Mouse (Mus musculus): ENCODE measurements around the gene Arhgef5.
"Not testable (repeated sequence)": the region's sequence is repeated elsewhere in the genome, so short reads cannot be mapped to it uniquely, and the experiment has no call there.

The Arhgef5 gene

GRCm38 (mm10) chr6:43265363-43266041 is at the start of gene Arhgef5:
Gene Arhgef5 (plus strand): TSS chr6:43265582.
- peak; percentile 9 to 14 for DNase-seq

GRCm38 (mm10) chr6:43231255-43231654 is 34.1 kb upstream of the Arhgef5 start, which contains the start of gene Olfr47:
Gene Olfr47 (plus strand): TSS chr6:43231529.
- not testable (repeated sequence) for DNase-seq

- DNase-seq, result no peak
These were observed 23.3 kb upstream of the Arhgef5 start for GRCm38 (mm10) chr6:43242061-43242460.

GRCm38 (mm10) chr6:43247396-43247795 is 18.0 kb upstream of the Arhgef5 start:
- DNase-seq, result no peak

GRCm38 (mm10) chr6:43252994-43253393 is 12.4 kb upstream of the Arhgef5 start:
- DNase-seq, result no peak

- peak in 1 of 2 experiments; percentile 12 for DNase-seq
These were observed 11.0 kb upstream of the Arhgef5 start for GRCm38 (mm10) chr6:43254193-43254926.

GRCm38 (mm10) chr6:43260756-43261155 is 4.6 kb upstream of the Arhgef5 start:
- DNase-seq, result no peak

- DNase-seq, result no peak
These were observed 974 bp downstream of the Arhgef5 start for GRCm38 (mm10) chr6:43266356-43266755.

- no peak for DNase-seq
These were observed 7.2 kb downstream of the Arhgef5 start for GRCm38 (mm10) chr6:43272597-43272996.

GRCm38 (mm10) chr6:43274123-43274522 is 8.7 kb downstream of the Arhgef5 start:
- no peak for DNase-seq

GRCm38 (mm10) chr6:43278247-43278646 is 12.9 kb downstream of the Arhgef5 start:
- no peak for DNase-seq

- DNase-seq, result no peak
These were observed 15.1 kb downstream of the Arhgef5 start for GRCm38 (mm10) chr6:43280481-43280880.

GRCm38 (mm10) chr6:43292041-43292440 is 26.7 kb downstream of the Arhgef5 start:
- no peak for DNase-seq

GRCm38 (mm10) chr6:43292471-43293076 is 27.2 kb downstream of the Arhgef5 start:
- no peak for DNase-seq

GRCm38 (mm10) chr6:43293175-43293574 is 27.8 kb downstream of the Arhgef5 start:
- no peak for DNase-seq

GRCm38 (mm10) chr6:43295908-43296307 is 30.5 kb downstream of the Arhgef5 start:
- peak; percentile 36 to 41 for DNase-seq

- peak; percentile 35 to 50 for DNase-seq
These were observed 31.6 kb downstream of the Arhgef5 start for GRCm38 (mm10) chr6:43296798-43297507.

- DNase-seq, result no peak
These were observed 32.1 kb downstream of the Arhgef5 start for GRCm38 (mm10) chr6:43297508-43297850.

- DNase-seq, result no peak
These were observed 44.1 kb downstream of the Arhgef5 start, which contains the start of gene Nobox for GRCm38 (mm10) chr6:43309454-43309853. Gene Nobox (minus strand): TSS chr6:43309554.

- DNase-seq, result no peak
These were observed 44.7 kb downstream of the Arhgef5 start for GRCm38 (mm10) chr6:43310071-43310470.

- DNase-seq, result no peak
These were observed 47.2 kb downstream of the Arhgef5 start for GRCm38 (mm10) chr6:43312546-43312945.

- DNase-seq, result no peak
These were observed 47.7 kb downstream of the Arhgef5 start for GRCm38 (mm10) chr6:43312961-43313656.

All from cerebellum, adult 18-20 months (tissue).